Mouse (Mus musculus) midbrain, embryonic 12.5 days (tissue): Measurements from ENCODE around the gene Slc25a42. TPM values are rescaled to one million over a fixed set of nuclear protein-coding genes. Genes with fewer than 3 reads are reported as not detected.

Experiments used
- ATAC-seq: fragments of 200-750 bp; cut with Nextera tagmentation; 2 replicates; pipeline ENCODE4 v1.8.0; 2017; ENCODE audit warnings: low read depth, moderate TSS enrichment, moderate library complexity; ENCODE audit not compliant: low FRiP score
- H3K27ac ChIP-seq: fragments of 300-500 bp; sonication (generic); replicated peaks from 2 replicates; pipeline ENCODE4 v1.5.1; 2016; ENCODE audit warnings: mild to moderate bottlenecking
- H3K27me3 ChIP-seq: fragments of 300-500 bp; sonication (generic); 2 replicates; pipeline ENCODE4 v1.6.1; 2016; ENCODE audit warnings: mild to moderate bottlenecking
- H3K36me3 ChIP-seq: fragments of 300-500 bp; sonication (generic); 2 replicates; pipeline ENCODE4 v1.6.1; 2016
- H3K4me1 ChIP-seq: fragments of 300-500 bp; sonication (generic); 2 replicates; pipeline ENCODE4 v1.6.1; 2016
- H3K4me2 ChIP-seq: fragments of 300-500 bp; sonication (generic); replicated peaks from 2 replicates; pipeline ENCODE4 v1.6.1; 2016; ENCODE audit warnings: mild to moderate bottlenecking, moderate library complexity
- H3K4me3 ChIP-seq: fragments of 300-500 bp; sonication (generic); 2 replicates; pipeline ENCODE4 v1.5.1; 2016; ENCODE audit warnings: mild to moderate bottlenecking
- H3K9ac ChIP-seq: fragments of 300-500 bp; sonication (generic); replicated peaks from 2 replicates; pipeline ENCODE4 v1.6.1; 2016; ENCODE audit warnings: mild to moderate bottlenecking, moderate library complexity
- H3K9me3 ChIP-seq: fragments of 300-500 bp; sonication (generic); 2 replicates; pipeline ENCODE4 v1.6.1; 2016; ENCODE audit warnings: mild to moderate bottlenecking
- WGBS: fragments of 180-500 bp; shearing (Covaris S2); methylation state at CpG from one replicate; pipeline ENCODE4 v1.1.7; 2016; 5-methylcytosine and 5-hydroxymethylcytosine counted together
- polyA plus RNA-seq: library from polyadenylated mRNA; unstranded; fragments of >200 nt; fragmentation: Nextera tagmentation; extraction: Ambion mirVana; gene quantifications from 2 replicates; pipeline ENCODE4 v1.2.1, GENCODE M21; 2016

Gene Slc25a42
- polyA plus RNA-seq, 1 experiment from 2014 or later, result 4.3 TPM

DNA sequence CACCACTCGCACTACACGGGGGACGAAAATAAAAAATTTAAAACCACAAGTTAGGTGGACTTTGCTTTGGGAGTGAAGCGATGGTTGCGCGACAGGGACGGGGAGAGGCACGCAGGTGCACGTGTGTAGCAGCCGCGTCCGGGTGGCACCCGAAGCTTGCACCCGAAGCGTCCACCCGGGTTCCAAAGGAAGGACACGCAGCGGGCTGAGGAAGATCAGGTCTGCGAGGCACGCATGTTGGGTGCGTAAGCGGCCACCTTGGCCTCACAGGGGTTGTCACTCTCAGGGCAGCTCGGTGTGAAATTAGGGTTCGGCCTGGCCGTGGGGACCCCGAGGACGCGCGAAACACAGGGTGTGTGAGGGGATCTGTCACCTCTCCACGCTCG, 386 bp downstream of the Slc25a42 start:
- H3K27ac ChIP-seq, result no peak overlapping the region
- no peaks in the 10 kb centered on the region for H3K36me3 ChIP-seq
- 1% methylated on average over 31 of the region's 31 CpGs for WGBS
- ATAC-seq, result no peak; the same call in 1 of the 2 replicates
- peaks cover 34% of the 10 kb centered on the region for H3K27me3 ChIP-seq
- H3K4me1 ChIP-seq, result peaks cover 12% of the 10 kb centered on the region
- H3K4me2 ChIP-seq, result peak overlapping the region; percentile 94
- H3K9ac ChIP-seq, result peak overlapping the region; percentile 67
- H3K9me3 ChIP-seq, result no peaks in the 10 kb centered on the region
- peak overlapping the region; percentile 60 for H3K4me3 ChIP-seq

DNA sequence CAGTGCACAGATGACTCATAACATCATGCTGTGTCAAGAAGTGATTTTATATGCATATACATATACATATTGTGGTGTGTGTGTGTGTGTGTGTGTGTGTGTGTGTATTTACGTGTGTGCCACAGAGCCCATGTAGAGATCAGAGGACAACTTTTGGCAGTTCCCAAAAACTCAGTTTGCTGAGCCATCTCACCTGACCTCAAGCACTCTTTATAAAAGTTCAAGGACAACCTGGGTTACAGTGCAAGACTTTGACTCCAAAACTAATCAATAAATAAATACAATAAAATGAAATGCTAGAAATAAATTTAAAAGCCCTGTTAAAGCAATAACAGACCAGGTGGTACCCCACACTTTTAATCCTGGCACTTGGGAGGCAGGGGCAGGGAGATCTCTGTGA, 830 bp downstream of the Slc25a42 start:
- peaks cover 34% of the 10 kb centered on the region for H3K27me3 ChIP-seq
- no peaks in the 10 kb centered on the region for H3K9me3 ChIP-seq
- no peak overlapping the region for H3K27ac ChIP-seq
- H3K4me2 ChIP-seq, result peak overlapping the region; percentile 94
- peak overlapping the region; percentile 60 for H3K4me3 ChIP-seq
- H3K9ac ChIP-seq, result peak overlapping the region; percentile 67
- peaks cover 12% of the 10 kb centered on the region for H3K4me1 ChIP-seq
- no peaks in the 10 kb centered on the region for H3K36me3 ChIP-seq
- ATAC-seq, result no peak
- 80% methylated on average over 1 of the region's 1 CpGs for WGBS

DNA sequence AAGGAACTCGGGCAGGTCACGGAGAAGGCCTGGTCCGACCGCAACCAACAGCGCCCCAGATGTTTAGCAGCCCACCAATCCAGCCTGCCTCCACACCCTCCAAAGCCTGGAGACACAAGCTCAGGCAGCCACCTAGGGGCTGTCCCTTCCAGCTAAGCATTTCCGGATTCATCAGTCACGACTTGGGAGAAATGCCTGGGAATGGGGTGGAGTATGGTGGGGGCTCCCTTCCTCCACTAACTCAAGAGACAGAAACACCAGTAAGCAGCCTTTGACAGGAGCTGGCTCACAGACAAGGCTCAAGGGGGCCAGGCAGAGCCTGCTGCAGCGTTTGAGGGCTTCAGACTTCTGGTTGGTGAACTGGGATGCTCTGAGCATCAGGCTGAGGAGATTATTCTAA, 1.6 kb downstream of the Slc25a42 start:
- WGBS, result 37% methylated on average over 8 of the region's 8 CpGs
- H3K27ac ChIP-seq, result no peak overlapping the region
- no peak overlapping the region for H3K4me3 ChIP-seq

DNA sequence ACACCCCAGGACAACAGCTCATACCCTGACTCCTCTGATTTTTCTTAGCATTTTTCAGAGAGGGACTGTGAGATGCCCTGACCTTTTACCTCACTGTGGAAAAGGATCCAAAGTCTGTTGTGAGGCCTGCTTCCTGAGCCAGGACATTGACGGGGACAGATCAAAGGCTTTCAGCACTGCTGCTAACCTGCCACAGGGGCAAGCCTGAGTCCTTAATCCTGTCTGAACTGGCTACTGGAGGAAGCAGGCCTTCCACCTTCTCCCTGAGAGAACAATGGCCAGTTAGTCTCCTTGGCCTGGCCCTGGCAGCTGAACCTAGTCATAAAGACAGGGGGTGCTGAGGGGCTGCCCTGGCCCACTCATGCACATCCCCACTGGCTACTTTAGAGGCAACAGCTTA, 4.0 kb downstream of the Slc25a42 start:
- no peak overlapping the region for H3K27ac ChIP-seq
- H3K9ac ChIP-seq, result no peak overlapping the region
- H3K4me3 ChIP-seq, result no peak overlapping the region
- no peak overlapping the region for H3K4me2 ChIP-seq
- ATAC-seq, result no peak
- H3K4me1 ChIP-seq, result peaks cover 10% of the 10 kb centered on the region
- H3K9me3 ChIP-seq, result no peaks in the 10 kb centered on the region
- no peaks in the 10 kb centered on the region for H3K36me3 ChIP-seq
- WGBS, result 19% methylated on average over 1 of the region's 1 CpGs
- peaks cover 18% of the 10 kb centered on the region for H3K27me3 ChIP-seq

More for the DNA sequence above, 1.6 kb downstream of the Slc25a42 start:
- no peak overlapping the region for H3K4me2 ChIP-seq
- no peak overlapping the region for H3K9ac ChIP-seq
- no peak for ATAC-seq
- no peaks in the 10 kb centered on the region for H3K36me3 ChIP-seq
- peaks cover 32% of the 10 kb centered on the region for H3K27me3 ChIP-seq
- no peaks in the 10 kb centered on the region for H3K9me3 ChIP-seq
- H3K4me1 ChIP-seq, result peaks cover 12% of the 10 kb centered on the region

DNA sequence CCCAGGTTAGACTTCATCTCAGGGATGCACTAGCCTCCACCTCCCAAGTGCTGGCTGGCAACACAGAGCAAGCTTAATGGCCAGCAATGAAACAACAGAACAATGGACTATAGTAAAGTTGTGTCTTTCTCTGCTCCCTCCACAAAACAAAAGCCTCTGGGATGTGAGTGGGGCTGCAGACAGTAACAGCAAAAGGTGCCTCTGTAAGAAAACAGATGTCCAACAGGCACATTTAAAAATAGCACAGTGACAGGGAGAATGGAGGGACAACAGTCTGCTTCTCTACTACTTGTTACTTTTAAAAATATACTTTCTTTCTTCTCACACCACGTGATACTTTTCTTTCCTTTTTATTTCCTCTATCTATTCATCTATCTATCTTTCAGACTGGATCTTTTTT, 7.3 kb downstream of the Slc25a42 start:
- Histone ChIP-seq H3K9ac (no peak overlapping the region), H3K27ac (no peak overlapping the region), H3K36me3 (no peaks in the 10 kb centered on the region), H3K4me2 (no peak overlapping the region), H3K4me1 (no peaks in the 10 kb centered on the region; the same call in 1 of the 2 replicates), H3K4me3 (no peak overlapping the region), H3K9me3 (no peaks in the 10 kb centered on the region), H3K27me3 (peaks cover 3% of the 10 kb centered on the region; the same call in 1 of the 2 replicates)
- WGBS, result 70% methylated on average over 1 of the region's 1 CpGs
- ATAC-seq, result no peak

DNA sequence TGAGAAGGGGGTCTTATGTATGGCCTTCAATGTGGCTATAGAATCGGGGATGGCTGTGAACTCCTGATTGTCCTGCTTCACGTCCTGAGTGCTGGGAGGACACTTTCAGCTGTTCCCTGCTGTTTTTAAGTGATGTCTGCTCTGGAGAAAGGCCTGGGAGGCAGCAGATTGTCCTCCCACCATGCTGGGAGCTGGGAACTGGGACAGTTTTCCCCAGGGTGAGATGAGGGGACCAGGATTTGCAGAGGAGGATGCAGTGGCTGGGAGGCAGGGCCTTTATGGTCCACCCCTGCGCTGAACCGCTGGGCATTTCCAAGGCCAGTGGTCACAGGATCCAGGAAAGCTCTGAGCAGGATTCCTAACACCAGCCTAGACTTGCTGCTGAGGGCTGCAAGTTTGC, 9.0 kb downstream of the Slc25a42 start:
- ATAC-seq, result no peak
- WGBS, result 79% methylated on average over 4 of the region's 4 CpGs
- H3K4me2 ChIP-seq, result no peak overlapping the region
- H3K27ac ChIP-seq, result no peak overlapping the region
- H3K27me3 ChIP-seq, result no peaks in the 10 kb centered on the region
- no peak overlapping the region for H3K4me3 ChIP-seq
- peaks cover 4% of the 10 kb centered on the region for H3K4me1 ChIP-seq
- H3K9me3 ChIP-seq, result no peaks in the 10 kb centered on the region
- no peaks in the 10 kb centered on the region for H3K36me3 ChIP-seq
- H3K9ac ChIP-seq, result no peak overlapping the region

DNA sequence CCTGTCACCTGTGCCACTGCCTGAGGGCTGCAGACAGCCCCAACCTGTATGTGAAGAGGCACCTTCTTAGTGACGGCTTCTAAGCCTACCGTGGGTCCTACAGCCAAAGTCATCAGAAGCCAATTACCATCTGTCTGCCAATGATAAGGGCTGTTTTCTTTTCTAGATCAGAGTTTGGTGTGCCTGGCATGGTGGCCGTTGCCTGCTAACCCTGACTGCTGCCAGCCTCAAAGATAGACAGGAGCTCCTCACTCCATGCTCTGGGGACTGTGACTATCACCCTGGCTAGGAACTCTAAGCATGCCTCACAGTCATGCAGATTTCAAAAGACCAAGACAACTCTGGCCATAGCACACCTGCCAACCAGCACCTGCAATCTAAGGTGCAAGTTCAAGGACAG, 10.7 kb downstream of the Slc25a42 start:
- no peak overlapping the region for H3K4me2 ChIP-seq
- H3K27me3 ChIP-seq, result no peaks in the 10 kb centered on the region
- WGBS, result 91% methylated on average over 3 of the region's 3 CpGs
- no peaks in the 10 kb centered on the region for H3K9me3 ChIP-seq
- H3K9ac ChIP-seq, result no peak overlapping the region
- no peaks in the 10 kb centered on the region for H3K36me3 ChIP-seq
- no peak for ATAC-seq
- H3K27ac ChIP-seq, result no peak overlapping the region
- no peak overlapping the region for H3K4me3 ChIP-seq
- peaks cover 7% of the 10 kb centered on the region for H3K4me1 ChIP-seq

DNA sequence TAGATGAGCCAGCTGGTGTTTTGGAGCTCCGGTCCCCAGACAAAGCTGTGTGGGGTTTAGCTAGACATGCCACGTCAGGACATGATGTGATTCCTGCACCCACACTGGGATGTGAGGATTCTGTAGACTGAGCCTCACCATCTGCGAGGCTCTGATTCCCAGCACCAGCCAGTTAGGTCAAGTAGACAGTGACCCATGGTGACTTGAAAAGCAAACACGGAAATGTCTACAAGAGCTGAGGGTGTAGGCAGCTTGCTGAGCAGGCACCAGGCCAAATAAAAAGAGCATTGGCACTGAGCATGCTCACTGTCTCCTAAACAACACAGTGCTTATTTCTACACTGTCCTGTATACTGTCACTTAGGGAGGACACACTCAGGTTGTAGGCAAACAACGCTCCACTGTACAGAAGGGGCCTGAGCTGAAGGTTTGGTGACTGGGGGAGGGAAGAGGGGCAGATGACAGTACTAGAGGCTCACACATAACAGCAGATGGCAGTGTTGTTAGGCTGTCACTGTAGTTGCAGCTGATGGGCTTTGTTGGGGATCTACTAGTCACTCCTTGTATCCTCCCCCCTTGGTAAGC, 11.9 kb downstream of the Slc25a42 start:
- Histone ChIP-seq H3K9ac (no peak overlapping the region), H3K4me3 (no peak overlapping the region), H3K9me3 (no peaks in the 10 kb centered on the region), H3K36me3 (no peaks in the 10 kb centered on the region), H3K4me2 (no peak overlapping the region), H3K4me1 (peaks cover 7% of the 10 kb centered on the region), H3K27ac (no peak overlapping the region), H3K27me3 (no peaks in the 10 kb centered on the region)
- WGBS, result 75% methylated on average over 5 of the region's 5 CpGs
- ATAC-seq, result no peak

DNA sequence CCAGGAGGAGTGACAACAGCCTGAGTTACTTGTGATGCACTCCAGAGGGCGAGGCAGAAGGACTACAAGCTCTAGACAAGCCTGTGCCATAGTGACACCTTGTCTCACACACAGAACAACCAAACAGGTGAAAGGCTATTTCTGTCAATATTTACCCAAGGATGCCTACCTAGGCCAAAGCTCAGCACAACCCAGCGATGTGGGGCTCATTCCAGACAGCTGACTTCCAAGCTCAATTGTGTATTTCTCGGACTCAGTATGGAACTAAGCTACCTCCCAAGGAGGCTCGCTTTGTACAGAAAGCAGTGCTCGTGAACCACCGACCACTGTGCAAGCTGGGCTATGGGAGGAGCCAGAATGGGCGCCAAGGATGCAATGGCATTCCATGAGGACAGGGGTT, 14.5 kb downstream of the Slc25a42 start:
- Histone ChIP-seq H3K4me1 (peaks cover 7% of the 10 kb centered on the region), H3K36me3 (no peaks in the 10 kb centered on the region), H3K4me2 (no peak overlapping the region), H3K4me3 (no peak overlapping the region), H3K9me3 (no peaks in the 10 kb centered on the region), H3K27ac (no peak overlapping the region), H3K27me3 (no peaks in the 10 kb centered on the region), H3K9ac (no peak overlapping the region)
- 45% methylated on average over 7 of the region's 7 CpGs for WGBS
- no peak for ATAC-seq

DNA sequence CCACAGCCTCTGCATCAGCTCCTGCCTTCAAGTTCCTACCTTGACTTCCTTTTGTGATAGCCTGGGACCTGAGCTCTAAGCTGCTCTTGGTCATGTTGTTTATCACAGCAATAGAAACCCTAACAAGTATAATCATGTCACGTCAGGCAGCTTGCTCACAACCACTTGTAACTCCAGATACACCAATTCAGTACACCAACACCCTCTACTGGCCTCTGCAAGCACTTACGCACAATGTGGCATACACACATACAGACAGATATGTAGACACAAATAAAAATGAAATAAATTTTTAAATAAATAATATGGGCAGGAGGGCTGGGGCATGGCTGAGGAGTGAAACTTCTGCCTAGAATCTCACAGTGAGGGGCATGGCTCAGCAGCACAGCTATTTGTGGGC, 16.3 kb downstream of the Slc25a42 start:
- 72% methylated on average over 2 of the region's 2 CpGs for WGBS
- Histone ChIP-seq H3K9ac (no peak overlapping the region), H3K27ac (no peak overlapping the region), H3K4me2 (no peak overlapping the region), H3K9me3 (no peaks in the 10 kb centered on the region), H3K4me3 (no peak overlapping the region), H3K36me3 (no peaks in the 10 kb centered on the region), H3K27me3 (no peaks in the 10 kb centered on the region), H3K4me1 (peaks cover 12% of the 10 kb centered on the region)
- no peak for ATAC-seq

DNA sequence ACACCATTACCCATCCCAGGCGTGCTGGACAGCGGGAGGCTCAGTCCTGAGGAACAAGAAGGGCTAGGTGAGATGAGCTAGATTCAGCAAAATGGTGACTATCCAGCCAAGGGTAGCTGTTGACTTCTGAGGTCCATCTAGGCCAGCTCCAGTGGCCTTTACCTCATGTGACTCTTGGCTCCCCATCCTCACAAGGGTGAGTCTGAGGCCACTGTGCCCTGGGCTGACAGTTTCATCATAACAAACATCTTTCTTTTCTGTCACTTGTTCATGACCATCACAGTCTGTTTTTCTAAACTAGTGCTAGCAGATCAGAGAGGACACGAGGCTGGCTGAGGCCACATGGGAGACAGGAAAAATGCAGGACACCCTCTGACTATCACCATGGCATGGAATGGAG, 17.9 kb downstream of the Slc25a42 start:
- 92% methylated on average over 3 of the region's 3 CpGs for WGBS
- no peak for ATAC-seq
- no peaks in the 10 kb centered on the region; the same call in 1 of the 2 replicates for H3K27me3 ChIP-seq

DNA sequence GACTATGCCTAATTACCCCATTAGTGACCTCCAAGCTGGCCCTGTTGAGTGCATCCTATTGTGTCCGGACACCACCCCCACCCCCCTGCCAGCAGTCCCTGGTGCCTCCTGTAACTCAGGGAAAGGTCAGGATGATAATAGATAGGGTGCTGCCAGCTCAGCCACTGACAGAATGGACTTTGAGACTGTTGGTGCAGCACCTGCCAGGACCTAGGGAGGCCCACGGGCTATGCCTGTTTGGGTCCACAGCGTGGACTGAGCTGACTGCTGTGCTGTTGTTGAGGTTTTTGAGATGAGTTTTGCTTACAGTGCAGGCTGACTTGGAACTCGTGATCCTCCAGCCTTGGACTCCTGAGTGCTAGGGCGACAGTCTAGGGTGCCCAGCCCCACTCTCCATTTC, 18.9 kb downstream of the Slc25a42 start:
- H3K36me3 ChIP-seq, result no peaks in the 10 kb centered on the region
- 82% methylated on average over 5 of the region's 5 CpGs for WGBS
- H3K27me3 ChIP-seq, result no peaks in the 10 kb centered on the region; the same call in 1 of the 2 replicates
- H3K27ac ChIP-seq, result no peak overlapping the region
- H3K9me3 ChIP-seq, result no peaks in the 10 kb centered on the region
- no peak overlapping the region for H3K4me2 ChIP-seq
- H3K4me3 ChIP-seq, result no peak overlapping the region
- ATAC-seq, result no peak
- no peak overlapping the region for H3K9ac ChIP-seq
- H3K4me1 ChIP-seq, result peaks cover 14% of the 10 kb centered on the region; the same call in 1 of the 2 replicates

More for the DNA sequence above, 17.9 kb downstream of the Slc25a42 start:
- Histone ChIP-seq H3K4me2 (no peak overlapping the region), H3K36me3 (no peaks in the 10 kb centered on the region), H3K4me3 (no peak overlapping the region), H3K27ac (no peak overlapping the region), H3K4me1 (peaks cover 16% of the 10 kb centered on the region; the same call in 1 of the 2 replicates), H3K9me3 (no peaks in the 10 kb centered on the region), H3K9ac (no peak overlapping the region)

DNA sequence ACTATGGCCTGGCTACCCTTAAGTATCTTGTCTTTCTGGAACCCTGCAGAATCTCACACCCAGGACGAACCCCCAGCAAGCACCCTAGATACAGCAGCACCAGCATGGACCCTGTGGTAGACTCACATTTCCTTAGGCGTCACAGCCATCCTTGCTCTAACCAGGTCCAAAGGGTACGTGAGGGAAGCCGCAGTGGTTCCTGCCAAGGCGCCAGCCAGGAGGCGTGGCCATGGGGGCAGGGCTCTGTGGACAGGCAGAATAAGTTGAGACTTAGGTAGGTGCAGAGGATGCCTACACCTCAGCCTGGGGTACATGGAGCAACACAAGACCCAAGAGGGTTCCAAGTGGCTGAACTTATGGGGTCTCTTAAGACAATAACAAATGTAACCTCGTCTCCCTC, 23.4 kb downstream of the Slc25a42 start:
- Histone ChIP-seq H3K4me1 (0 out of 2 replicates have a peak, but pooled peaks cover 8% of the 10 kb centered on the region), H3K27me3 (no peaks in the 10 kb centered on the region; the same call in 1 of the 2 replicates), H3K36me3 (no peaks in the 10 kb centered on the region), H3K4me2 (no peak overlapping the region), H3K9ac (no peak overlapping the region), H3K4me3 (no peak overlapping the region), H3K9me3 (no peaks in the 10 kb centered on the region), H3K27ac (no peak overlapping the region)
- 78% methylated on average over 7 of the region's 7 CpGs for WGBS
- ATAC-seq, result no peak
